Mouse (Mus musculus) liver, embryonic 14.5 days (tissue): ENCODE results near the gene Npc2.

Experiments
- CTCF ChIP-seq: IDR thresholded peaks from 2 replicates; pipeline ENCODE4 v1.5.1; 2016; ENCODE audit warnings: antibody characterized with exemption, low read depth, control low read depth
- EP300 ChIP-seq: IDR thresholded peaks from 2 replicates; pipeline ENCODE4 v1.6.1; 2016; ENCODE audit warnings: antibody characterized with exemption, low read depth

GRCm38 (mm10) chr12:84745700-84746099 lies 27.3 kb downstream of the Npc2 start:
- TF ChIP-seq CTCF (no peak), EP300 (no peak)
